Mouse (Mus musculus): ENCODE results near the gene Syk. TPM values are rescaled to one million over a fixed set of nuclear protein-coding genes. Genes with fewer than 3 reads are reported as not detected.

Gene Syk
- polyA plus RNA-seq, 1 experiment from 2014 or later, result 1.8 TPM

GRCm38 (mm10) chr13:52606656-52607275 lies 23.8 kb downstream of the Syk start:
- H3K9me3 ChIP-seq, result no peaks in the 10 kb centered on the region
- H3K4me1 ChIP-seq (replicated peaks), result peaks cover 13% of the 10 kb centered on the region
- no peak overlapping the region for H3K27ac ChIP-seq
- H3K4me3 ChIP-seq, result no peak overlapping the region
- H3K9ac ChIP-seq, result no peak overlapping the region
- H3K4me2 ChIP-seq, result no peak overlapping the region
- no peaks in the 10 kb centered on the region for H3K27me3 ChIP-seq
- no peaks in the 10 kb centered on the region for H3K36me3 ChIP-seq
- 88% methylated on average over 3 of the region's 3 CpGs for WGBS
- no peak for ATAC-seq (ENCODE audit: low FRiP score)

DNA sequence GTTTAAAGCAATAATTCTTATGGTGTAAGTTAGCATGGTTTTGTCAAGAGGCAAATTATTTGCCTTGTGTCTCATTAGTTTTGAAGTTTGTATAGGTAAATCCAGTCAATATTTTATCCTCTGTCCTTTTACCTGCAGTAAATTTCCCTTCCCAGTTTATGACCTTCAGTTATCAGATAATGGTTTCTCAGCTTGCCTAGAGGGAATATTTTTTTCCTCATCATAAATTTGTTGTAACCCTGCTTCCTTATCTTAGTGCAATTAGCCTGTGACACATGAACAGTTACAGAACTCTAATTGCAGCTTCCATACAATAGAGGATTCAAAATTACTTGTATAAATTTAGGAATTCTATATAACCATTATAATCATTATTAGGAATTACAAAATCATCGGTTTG lies 25.0 kb downstream of the Syk start:
- Histone ChIP-seq H3K4me1 (replicated peaks) (peaks cover 10% of the 10 kb centered on the region), H3K9ac (no peak overlapping the region), H3K4me2 (no peak overlapping the region), H3K4me3 (no peak overlapping the region), H3K36me3 (no peaks in the 10 kb centered on the region), H3K27ac (no peak overlapping the region), H3K27me3 (no peaks in the 10 kb centered on the region), H3K9me3 (no peaks in the 10 kb centered on the region)
- WGBS, result 90% methylated on average over 1 of the region's 1 CpGs
- no peak for ATAC-seq (ENCODE audit: low FRiP score)

DNA sequence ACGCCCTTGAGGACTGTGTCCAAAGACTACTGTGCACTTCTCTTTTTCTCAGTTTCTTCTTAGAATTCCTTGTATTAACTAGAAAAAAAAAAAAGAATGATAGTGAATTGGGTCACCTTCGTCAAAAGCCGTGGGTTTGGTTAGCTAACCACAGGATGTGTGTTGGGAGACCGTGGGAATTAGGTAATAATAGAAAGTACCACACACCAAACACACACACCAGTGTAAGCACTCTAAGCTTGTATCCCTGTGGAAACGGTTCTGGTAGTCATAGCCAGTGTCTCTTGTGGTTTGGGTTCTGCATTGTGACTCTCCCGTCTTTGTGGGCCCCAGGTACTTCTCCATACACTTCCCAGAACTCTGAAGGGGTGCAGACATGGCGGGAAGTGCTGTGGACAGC lies 27.5 kb downstream of the Syk start:
- H3K4me3 ChIP-seq, result no peak overlapping the region
- 97% methylated on average over 7 of the region's 7 CpGs for WGBS
- H3K27me3 ChIP-seq, result no peaks in the 10 kb centered on the region
- H3K36me3 ChIP-seq, result no peaks in the 10 kb centered on the region
- no peaks in the 10 kb centered on the region for H3K4me1 ChIP-seq (replicated peaks)
- H3K4me2 ChIP-seq, result no peak overlapping the region
- H3K27ac ChIP-seq, result no peak overlapping the region
- ATAC-seq (ENCODE audit: low FRiP score), result no peak
- no peak overlapping the region for H3K9ac ChIP-seq
- H3K9me3 ChIP-seq, result no peaks in the 10 kb centered on the region

GRCm38 (mm10) chr13:52613266-52613665 lies 30.3 kb downstream of the Syk start:
- H3K4me2 ChIP-seq, result no peak overlapping the region
- WGBS, result 86% methylated on average over 3 of the region's 3 CpGs

GRCm38 (mm10) chr13:52615085-52615484 lies 32.1 kb downstream of the Syk start:
- Histone ChIP-seq H3K27me3 (no peaks in the 10 kb centered on the region), H3K9me3 (no peaks in the 10 kb centered on the region), H3K9ac (no peak overlapping the region), H3K36me3 (no peaks in the 10 kb centered on the region), H3K4me1 (replicated peaks) (no peaks in the 10 kb centered on the region), H3K4me2 (no peak overlapping the region), H3K27ac (no peak overlapping the region), H3K4me3 (no peak overlapping the region)
- no peak for ATAC-seq (ENCODE audit: low FRiP score)
- 86% methylated on average over 4 of the region's 4 CpGs for WGBS

More at GRCm38 (mm10) chr13:52613266-52613665, 30.3 kb downstream of the Syk start:
- Histone ChIP-seq H3K27me3 (no peaks in the 10 kb centered on the region), H3K9me3 (no peaks in the 10 kb centered on the region), H3K4me3 (no peak overlapping the region), H3K27ac (no peak overlapping the region), H3K4me1 (replicated peaks) (no peaks in the 10 kb centered on the region), H3K36me3 (no peaks in the 10 kb centered on the region), H3K9ac (no peak overlapping the region)
- no peak for ATAC-seq (ENCODE audit: low FRiP score)

DNA sequence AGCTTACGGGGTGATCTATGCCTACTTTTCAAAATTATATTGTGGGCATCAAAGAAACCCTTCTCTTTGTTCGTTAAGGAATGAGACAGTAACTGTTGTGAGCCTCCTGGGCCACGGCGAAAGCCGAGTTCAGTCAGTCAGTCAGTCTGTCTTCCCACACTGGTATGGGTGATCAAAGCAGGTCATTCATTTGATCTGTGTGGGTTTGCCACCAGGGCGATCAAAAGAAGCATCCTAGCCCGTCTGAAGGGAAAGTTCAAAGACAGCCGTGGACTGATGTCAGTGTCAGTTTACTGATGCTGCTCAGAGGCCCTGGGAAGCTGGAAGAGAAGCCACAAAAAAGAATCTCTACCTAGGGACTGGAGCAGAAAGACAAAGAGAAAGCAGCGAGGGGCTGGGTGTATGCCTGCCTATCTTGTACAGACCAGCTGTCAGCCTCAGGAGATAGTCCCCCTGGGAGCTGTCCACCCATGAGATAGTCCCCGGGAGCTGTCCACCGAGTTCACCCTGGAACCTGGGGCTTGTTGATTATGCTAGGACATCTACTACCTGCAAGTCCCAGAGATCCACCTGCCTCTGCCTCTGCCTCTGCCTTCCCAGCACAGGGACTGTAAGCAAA lies 34.2 kb downstream of the Syk start:
- H3K9me3 ChIP-seq, result no peaks in the 10 kb centered on the region
- H3K4me2 ChIP-seq, result no peak overlapping the region
- no peak overlapping the region for H3K9ac ChIP-seq
- no peak overlapping the region for H3K4me3 ChIP-seq
- ATAC-seq (ENCODE audit: low FRiP score), result no peak
- 69% methylated on average over 11 of the region's 11 CpGs for WGBS
- H3K36me3 ChIP-seq, result no peaks in the 10 kb centered on the region
- H3K4me1 ChIP-seq (replicated peaks), result no peaks in the 10 kb centered on the region
- H3K27ac ChIP-seq, result no peak overlapping the region
- no peaks in the 10 kb centered on the region for H3K27me3 ChIP-seq

GRCm38 (mm10) chr13:52618592-52618991 lies 35.6 kb downstream of the Syk start:
- Histone ChIP-seq H3K36me3 (no peaks in the 10 kb centered on the region), H3K9me3 (no peaks in the 10 kb centered on the region), H3K4me3 (no peak overlapping the region), H3K27ac (no peak overlapping the region), H3K9ac (no peak overlapping the region), H3K4me2 (no peak overlapping the region), H3K4me1 (replicated peaks) (no peaks in the 10 kb centered on the region), H3K27me3 (no peaks in the 10 kb centered on the region)
- WGBS, result 93% methylated on average over 4 of the region's 4 CpGs
- ATAC-seq (ENCODE audit: low FRiP score), result no peak

DNA sequence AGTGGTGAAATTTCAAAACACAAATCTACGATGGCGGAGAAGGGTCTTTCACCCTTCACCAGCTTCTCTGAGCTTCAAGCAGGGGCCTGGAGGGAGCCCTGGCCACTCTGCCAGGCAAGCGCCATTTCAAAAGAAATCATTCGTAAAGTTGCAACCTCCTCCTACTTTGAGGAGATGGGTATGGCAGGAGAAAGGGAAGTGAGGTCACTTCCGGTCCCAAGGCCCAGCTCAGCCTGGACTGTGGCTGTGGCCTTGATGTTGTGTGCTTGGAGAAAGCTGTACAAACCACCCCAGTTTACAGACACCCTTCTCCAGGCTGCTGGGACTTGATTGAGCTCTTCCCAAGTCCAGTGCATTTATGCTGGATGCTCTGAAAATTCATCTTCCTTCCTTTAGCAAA lies 36.5 kb downstream of the Syk start:
- no peaks in the 10 kb centered on the region for H3K4me1 ChIP-seq (replicated peaks)
- WGBS, result 87% methylated on average over 5 of the region's 5 CpGs
- no peaks in the 10 kb centered on the region for H3K27me3 ChIP-seq
- H3K27ac ChIP-seq, result no peak overlapping the region
- no peak overlapping the region for H3K4me2 ChIP-seq
- no peak overlapping the region for H3K4me3 ChIP-seq
- ATAC-seq (ENCODE audit: low FRiP score), result no peak
- no peaks in the 10 kb centered on the region for H3K36me3 ChIP-seq
- H3K9ac ChIP-seq, result no peak overlapping the region
- no peaks in the 10 kb centered on the region for H3K9me3 ChIP-seq

DNA sequence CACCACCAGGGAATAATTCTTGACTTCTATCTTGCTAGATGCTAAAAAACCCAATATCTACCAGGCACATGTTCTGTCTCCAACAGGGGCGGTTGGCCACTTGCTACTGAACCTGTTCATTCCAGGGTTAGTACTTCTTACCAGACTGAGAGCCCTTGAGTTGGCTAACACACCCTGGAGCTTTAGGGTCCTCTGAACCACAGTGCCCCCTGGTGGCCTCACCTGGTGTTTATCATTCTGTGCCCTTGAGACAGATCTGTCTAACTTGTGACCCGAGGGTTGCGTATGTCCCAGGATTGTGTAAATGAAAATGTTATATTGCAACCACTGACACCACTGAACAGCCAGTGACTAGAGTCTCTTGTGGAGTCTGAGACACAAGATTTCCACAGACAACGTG lies 41.1 kb downstream of the Syk start:
- Histone ChIP-seq H3K4me2 (no peak overlapping the region), H3K4me1 (replicated peaks) (no peaks in the 10 kb centered on the region), H3K4me3 (no peak overlapping the region), H3K27me3 (no peaks in the 10 kb centered on the region), H3K27ac (no peak overlapping the region), H3K36me3 (no peaks in the 10 kb centered on the region), H3K9me3 (no peaks in the 10 kb centered on the region), H3K9ac (no peak overlapping the region)
- no peak for ATAC-seq (ENCODE audit: low FRiP score)
- WGBS, result 61% methylated on average over 4 of the region's 4 CpGs

DNA sequence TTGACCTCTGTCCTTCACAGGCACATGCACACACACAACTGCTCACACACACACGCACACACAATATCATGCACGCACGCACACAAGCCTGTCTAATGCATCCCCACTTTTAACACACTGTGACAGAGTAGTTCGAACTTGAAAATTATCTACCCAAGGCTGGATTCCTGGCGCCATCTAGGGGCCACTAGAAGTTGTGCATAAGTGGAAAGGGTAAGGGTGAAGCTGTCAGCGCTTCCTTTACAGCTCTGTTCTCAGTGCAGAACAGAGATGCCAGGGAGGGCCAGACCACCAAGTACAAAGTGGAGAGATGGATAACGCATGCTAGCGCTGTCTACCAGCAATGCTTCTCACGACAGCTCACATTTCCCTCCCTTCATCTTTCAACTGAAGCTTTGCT lies 45.6 kb downstream of the Syk start:
- WGBS, result 39% methylated on average over 9 of the region's 9 CpGs
- Histone ChIP-seq H3K27ac (no peak overlapping the region), H3K27me3 (no peaks in the 10 kb centered on the region), H3K9ac (no peak overlapping the region), H3K4me2 (no peak overlapping the region), H3K4me3 (no peak overlapping the region), H3K36me3 (no peaks in the 10 kb centered on the region), H3K4me1 (replicated peaks) (no peaks in the 10 kb centered on the region; the same call in 1 of the 2 replicates), H3K9me3 (no peaks in the 10 kb centered on the region)
- ATAC-seq (ENCODE audit: low FRiP score), result peak; percentile 63; the same call in 1 of the 2 replicates

GRCm38 (mm10) chr13:52631624-52632023 lies 48.7 kb downstream of the Syk start:
- Histone ChIP-seq H3K4me1 (replicated peaks) (no peaks in the 10 kb centered on the region; the same call in 1 of the 2 replicates), H3K27me3 (no peaks in the 10 kb centered on the region), H3K27ac (no peak overlapping the region), H3K36me3 (no peaks in the 10 kb centered on the region), H3K9me3 (no peaks in the 10 kb centered on the region), H3K4me2 (no peak overlapping the region), H3K9ac (no peak overlapping the region), H3K4me3 (no peak overlapping the region)
- no peak for ATAC-seq (ENCODE audit: low FRiP score)
- 50% methylated on average over 4 of the region's 4 CpGs for WGBS

GRCm38 (mm10) chr13:52635484-52635883 lies 52.5 kb downstream of the Syk start:
- Histone ChIP-seq H3K27me3 (no peaks in the 10 kb centered on the region), H3K27ac (no peak overlapping the region), H3K36me3 (no peaks in the 10 kb centered on the region), H3K9me3 (no peaks in the 10 kb centered on the region), H3K4me3 (no peak overlapping the region), H3K4me2 (no peak overlapping the region), H3K9ac (no peak overlapping the region), H3K4me1 (replicated peaks) (no peaks in the 10 kb centered on the region; the same call in 1 of the 2 replicates)
- no peak for ATAC-seq (ENCODE audit: low FRiP score)
- 95% methylated on average over 3 of the region's 3 CpGs for WGBS

GRCm38 (mm10) chr13:52636176-52636748 lies 53.3 kb downstream of the Syk start:
- no peak for ATAC-seq (ENCODE audit: low FRiP score)
- Histone ChIP-seq H3K4me3 (no peak overlapping the region), H3K4me2 (no peak overlapping the region), H3K27me3 (no peaks in the 10 kb centered on the region), H3K9me3 (no peaks in the 10 kb centered on the region), H3K36me3 (no peaks in the 10 kb centered on the region), H3K4me1 (replicated peaks) (no peaks in the 10 kb centered on the region; the same call in 1 of the 2 replicates), H3K27ac (no peak overlapping the region), H3K9ac (no peak overlapping the region)
- WGBS, result 89% methylated on average over 10 of the region's 10 CpGs
